Comparison of ENCODE assay signal across 24 mouse cellular contexts in the genomic region with DNA sequence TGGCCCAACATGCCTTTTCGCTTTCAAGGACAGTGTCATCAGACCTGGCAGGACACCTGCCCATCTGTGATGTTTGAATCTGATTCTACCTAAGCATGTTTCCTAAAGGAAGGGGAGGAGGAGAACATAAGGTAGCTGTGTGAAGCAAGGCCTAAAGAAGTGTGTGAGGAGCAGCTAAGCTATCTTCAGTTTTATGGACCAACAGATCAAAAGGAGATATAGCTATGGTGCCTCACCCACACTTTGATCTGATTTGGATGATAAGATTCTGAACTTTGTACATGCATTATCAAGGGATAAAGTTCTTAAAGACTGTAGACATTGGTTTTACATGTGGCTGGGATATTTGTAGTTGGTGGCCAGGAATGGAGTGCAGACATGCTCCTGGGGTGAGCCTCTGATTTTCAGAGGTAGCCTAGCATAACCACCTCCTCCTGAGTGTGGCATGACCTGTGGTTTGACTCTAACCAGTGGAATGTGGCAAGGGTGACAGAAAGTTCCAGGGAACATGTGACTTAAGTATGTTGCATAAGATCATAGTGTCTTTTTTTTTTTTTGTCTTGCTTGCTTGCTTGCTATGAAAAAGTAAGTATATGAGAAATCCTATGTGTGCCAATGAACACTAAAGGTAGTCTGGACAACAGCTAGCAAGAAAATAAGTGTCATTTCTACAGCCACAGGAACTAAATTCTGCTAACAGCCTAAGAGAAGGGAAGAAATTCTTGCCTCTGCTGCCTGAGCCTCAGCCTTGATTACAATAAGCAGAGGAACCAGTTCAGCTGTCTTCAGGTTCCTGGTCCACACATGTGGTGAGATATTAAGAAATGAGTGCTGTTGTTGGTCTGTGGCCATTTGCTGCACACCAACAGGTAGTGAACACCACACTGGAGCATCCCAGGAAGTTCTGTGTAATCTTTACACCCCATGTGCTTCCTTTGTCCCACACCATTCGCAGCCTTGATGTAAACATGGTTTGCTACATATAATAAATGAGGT. TPM values are rescaled to one million over a fixed set of nuclear protein-coding genes. Genes with fewer than 3 reads are reported as not detected.
DNase-seq lines count a peak whose midpoint lies in the region; ATAC-seq and TF ChIP-seq lines count a peak whose summit lies in the region.
"Had no signal": no experiment of that assay in that cellular context is flagged by ENCODE, and none has a peak within 500 bp of the region (broad histone marks: within the 10 kb centered on the region; RNA-seq: fewer than 3 reads in every experiment).

No protein-coding gene starts in this region.

- peak; percentile 75 for ATAC-seq in intestine, postnatal 0 days
- ATAC-seq in midbrain, embryonic 15.5 days (replicated peaks) = no peak
- ATAC-seq: CD4-positive, CD25-positive, alpha-beta regulatory T cell, adult 4 months; forebrain, embryonic 15.5 days; inflammation-experienced regulatory T-cells, adult 6 months had no signal

- H3K4me2 ChIP-seq in intestine, postnatal 0 days (replicated peaks; ENCODE audit: low read depth) = no peak overlapping the region
- H3K4me2 ChIP-seq in midbrain, embryonic 15.5 days = no peak overlapping the region
- H3K4me2 ChIP-seq: embryonic facial prominence, embryonic 12.5 days; forebrain, embryonic 15.5 days; heart, embryonic 11.5 days; hindbrain, embryonic 13.5 days; limb, embryonic 12.5 days had no signal

- H3K36me3 ChIP-seq in intestine, postnatal 0 days (ENCODE audit: control insufficient read depth, insufficient read depth) = no peaks in the 10 kb centered on the region
- H3K36me3 ChIP-seq in midbrain, embryonic 15.5 days (replicated peaks) = no peaks in the 10 kb centered on the region
- H3K36me3 ChIP-seq: embryonic facial prominence, embryonic 12.5 days; forebrain, embryonic 15.5 days; G1E; limb, embryonic 12.5 days had no signal

- 0 out of 2 replicates have a peak, but pooled peaks cover 2% of the 10 kb centered on the region for H3K4me1 ChIP-seq in brown adipose tissue, adult 24 weeks (ENCODE audit: control insufficient read depth, insufficient read depth, insufficient read length, low read length)
- H3K4me1 ChIP-seq in intestine, postnatal 0 days (replicated peaks; ENCODE audit: control insufficient read depth, insufficient read depth, low read length) = no peaks in the 10 kb centered on the region
- no peaks in the 10 kb centered on the region for H3K4me1 ChIP-seq in midbrain, embryonic 15.5 days
- H3K4me1 ChIP-seq: embryonic facial prominence, embryonic 12.5 days; forebrain, embryonic 15.5 days; hindbrain, embryonic 13.5 days; limb, embryonic 12.5 days had no signal

- H3K27ac ChIP-seq in brown adipose tissue, adult 24 weeks (replicated peaks; ENCODE audit: low read depth, low read length) = peak overlapping the region; percentile 50
- 0 out of 2 replicates have a peak overlapping the region, but pooled peaks have one; percentile 24 for H3K27ac ChIP-seq in intestine, postnatal 0 days (ENCODE audit: low read depth, low read length)
- H3K27ac ChIP-seq in midbrain, embryonic 15.5 days = no peak overlapping the region
- H3K27ac ChIP-seq: embryonic facial prominence, embryonic 12.5 days; forebrain, embryonic 15.5 days; hindbrain, embryonic 13.5 days; kidney, postnatal 0 days; left cerebral cortex, adult 2 months; limb, embryonic 12.5 days; liver, embryonic 14.5 days had no signal

- no peaks in the 10 kb centered on the region for H3K27me3 ChIP-seq in intestine, postnatal 0 days (replicated peaks; ENCODE audit: control insufficient read depth, insufficient read depth, low read length)
- no peaks in the 10 kb centered on the region for H3K27me3 ChIP-seq in midbrain, embryonic 15.5 days (replicated peaks)
- H3K27me3 ChIP-seq: embryonic facial prominence, embryonic 12.5 days; forebrain, embryonic 15.5 days; hindbrain, embryonic 13.5 days; limb, embryonic 12.5 days had no signal

- intact Hi-C loops in left cerebral cortex, postnatal 25 days (cut with DNase I) = no loop called here

- WGBS in intestine, postnatal 0 days = 52% methylated on average over 2 of the region's 2 CpGs
- 85% methylated on average over 2 of the region's 2 CpGs for WGBS in midbrain, embryonic 15.5 days

- no peaks in the 10 kb centered on the region for H3K9me3 ChIP-seq in intestine, postnatal 0 days (ENCODE audit: control insufficient read depth)
- H3K9me3 ChIP-seq in midbrain, embryonic 15.5 days = no peaks in the 10 kb centered on the region
- H3K9me3 ChIP-seq: embryonic facial prominence, embryonic 12.5 days; forebrain, embryonic 15.5 days; G1E; hindbrain, embryonic 13.5 days; limb, embryonic 12.5 days had no signal

- H3K9ac ChIP-seq in intestine, postnatal 0 days (ENCODE audit: low read depth, low read length) = no peak overlapping the region
- no peak overlapping the region for H3K9ac ChIP-seq in midbrain, embryonic 15.5 days
- H3K9ac ChIP-seq: embryonic facial prominence, embryonic 12.5 days; forebrain, embryonic 15.5 days; hindbrain, embryonic 13.5 days; limb, embryonic 12.5 days; liver, embryonic 14.5 days had no signal

- peak; percentile 48 for DNase-seq in lung, postnatal 36 days
- DNase-seq in lung, postnatal 14 days = no peak
- DNase-seq in thymus, adult 18-20 months = no peak
- no peak for DNase-seq in left cerebral cortex, postnatal 25 days (ENCODE audit: low spot score in 2 of 2)
- DNase-seq: adrenal gland, postnatal 36 days; cerebellum, adult 2 months; gastrocnemius, postnatal 25 days; heart, postnatal 14 days; thymus, postnatal 25 days had no signal

- H3K4me3 ChIP-seq in brown adipose tissue, adult 24 weeks (ENCODE audit: insufficient read depth, low read depth, low read length) = no peak overlapping the region
- H3K4me3 ChIP-seq in intestine, postnatal 0 days (ENCODE audit: low read depth, low read length) = no peak overlapping the region
- no peak overlapping the region for H3K4me3 ChIP-seq in midbrain, embryonic 15.5 days
- H3K4me3 ChIP-seq: embryonic facial prominence, embryonic 12.5 days; erythroblast, embryonic 14.5 days; forebrain, embryonic 15.5 days; hindbrain, embryonic 13.5 days; left cerebral cortex, adult 2 months; limb, embryonic 12.5 days had no signal

- no peak for TF ChIP-seq CTCF in intestine, postnatal 0 days (IDR thresholded peaks at IDR 0.05; ENCODE audit: low read depth)

RNA-seq across cellular contexts. Expression of gene 4931440F15Rik, which starts 23.7 kb away (rescaled TPM):
- polyA plus RNA-seq in brown adipose tissue, adult 24 weeks (2012; ENCODE audit: insufficient read depth, insufficient read length, missing spikeins) = not detected in 2 replicates
- 0.09 and 0.12 TPM in 2 replicates for polyA plus RNA-seq in intestine, postnatal 0 days (2015; fragmentation: Nextera tagmentation; extraction: Ambion mirVana)
- 0.72 and 0.74 TPM in 2 replicates for polyA plus RNA-seq in midbrain, embryonic 15.5 days (2015; fragmentation: Nextera tagmentation; extraction: Ambion mirVana)
- 1 to 10 TPM; 2.7 to 3.4 TPM for total RNA-seq in left cerebral cortex, postnatal 25 days (2021)
- polyA plus RNA-seq: erythroblast, embryonic 14.5 days; G1E had no signal
